In the genomic region with DNA sequence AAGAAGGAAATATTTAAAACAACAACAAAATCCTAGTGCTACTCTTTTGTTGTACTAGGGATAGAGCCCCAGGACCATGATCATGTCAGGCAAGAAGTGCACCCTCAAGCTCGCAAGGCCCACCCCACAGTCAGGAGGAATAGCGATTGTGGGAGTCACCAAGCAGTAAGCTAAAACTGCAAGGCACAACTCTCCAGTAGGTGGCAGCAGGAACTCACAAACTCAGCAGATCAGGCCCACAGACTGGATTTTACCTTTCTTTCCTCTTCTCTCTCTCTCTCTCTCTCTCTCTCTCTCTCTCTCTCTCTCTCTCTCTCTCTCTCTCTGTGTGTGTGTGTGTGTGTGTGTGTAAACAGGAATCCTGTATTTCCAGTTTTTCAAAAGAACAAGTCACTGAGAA, we compare ENCODE assay signal across 8 mouse cellular contexts. TPM values are rescaled to one million over a fixed set of nuclear protein-coding genes. Genes with fewer than 3 reads are reported as not detected.
DNase-seq lines count a peak whose midpoint lies in the region; ATAC-seq lines count a peak whose summit lies in the region.
"Had no signal": no experiment of that assay in that cellular context is flagged by ENCODE, and none has a peak within 500 bp of the region (broad histone marks: within the 10 kb centered on the region; RNA-seq: fewer than 3 reads in every experiment).

No protein-coding gene starts in this region.

- no peaks in the 10 kb centered on the region for H3K9me3 ChIP-seq in forebrain, embryonic 14.5 days (replicated peaks; ENCODE audit: control insufficient read depth, low read length)
- no peaks in the 10 kb centered on the region for H3K9me3 ChIP-seq in hindbrain, embryonic 15.5 days

- DNase-seq in Muller cell, postnatal 12 days (ENCODE audit: inconsistent ontology term), result peak; percentile 64
- peak; percentile 62 for DNase-seq in c-Kit-positive CD71-negative TER-119-negative erythroid progenitor cells, embryonic 14.5 days (ENCODE audit: low read depth)
- peak; percentile 91 for DNase-seq in forebrain, embryonic 14.5 days (ENCODE audit: low spot score)
- peak; percentile 72 to 77 for DNase-seq in layer of hippocampus, postnatal 36 days
- peak; percentile 58 for DNase-seq in skeletal muscle tissue, adult 2 months (ENCODE audit: low read depth, low spot score)

- H3K4me1 ChIP-seq in forebrain, embryonic 14.5 days (ENCODE audit: control insufficient read depth, insufficient read depth, low read length), result no peaks in the 10 kb centered on the region
- peaks cover 11% of the 10 kb centered on the region; the same call in 1 of the 2 replicates for H3K4me1 ChIP-seq in hindbrain, embryonic 15.5 days (replicated peaks)

- no peak overlapping the region for H3K27ac ChIP-seq in forebrain, embryonic 14.5 days (ENCODE audit: low read depth, low read length)
- no peak overlapping the region for H3K27ac ChIP-seq in hindbrain, embryonic 15.5 days (replicated peaks)

- H3K4me3 ChIP-seq in forebrain, embryonic 14.5 days (ENCODE audit: low read depth, low read length), result no peak overlapping the region
- no peak overlapping the region for H3K4me3 ChIP-seq in hindbrain, embryonic 15.5 days
- H3K4me3 ChIP-seq: myocyte had no signal

- no peaks in the 10 kb centered on the region for H3K36me3 ChIP-seq in forebrain, embryonic 14.5 days (ENCODE audit: control insufficient read depth, insufficient read depth, low read length)
- no peaks in the 10 kb centered on the region for H3K36me3 ChIP-seq in hindbrain, embryonic 15.5 days

- no peaks in the 10 kb centered on the region for H3K27me3 ChIP-seq in forebrain, embryonic 14.5 days (replicated peaks; ENCODE audit: control insufficient read depth, insufficient read depth, low read length)
- no peaks in the 10 kb centered on the region for H3K27me3 ChIP-seq in hindbrain, embryonic 15.5 days

- peak; percentile 54 for ATAC-seq in forebrain, embryonic 14.5 days
- ATAC-seq in hindbrain, embryonic 15.5 days (ENCODE audit: low FRiP score, low read depth), result peak; percentile 77; the same call in 1 of the 2 replicates
- ATAC-seq in megakaryocyte-erythroid progenitor cell, adult 5-6 weeks (replicated peaks; ENCODE audit: low FRiP score, low TSS enrichment, poor library complexity, severe bottlenecking), result peak; percentile 89

- no peak overlapping the region for H3K4me2 ChIP-seq in forebrain, embryonic 14.5 days (ENCODE audit: low read length)
- no peak overlapping the region for H3K4me2 ChIP-seq in hindbrain, embryonic 15.5 days

- no peak overlapping the region for H3K9ac ChIP-seq in forebrain, embryonic 14.5 days (ENCODE audit: low read length)
- H3K9ac ChIP-seq in hindbrain, embryonic 15.5 days, result no peak overlapping the region

- 2% methylated on average over 2 of the region's 2 CpGs for WGBS in forebrain, embryonic 14.5 days
- WGBS in hindbrain, embryonic 15.5 days, result 7% methylated on average over 2 of the region's 2 CpGs

RNA-seq across cellular contexts. Expression of a gene that starts 0.4 kb away (rescaled TPM):
- not detected in 2 replicates for polyA plus RNA-seq in forebrain, embryonic 14.5 days (2014; fragmentation: Nextera tagmentation; extraction: Ambion mirVana)
- polyA plus RNA-seq in hindbrain, embryonic 15.5 days (2015; fragmentation: Nextera tagmentation; extraction: Ambion mirVana), result not detected in 2 replicates
- not detected for total RNA-seq in layer of hippocampus, postnatal 36 days (2021)
- not detected in 2 replicates for total RNA-seq in megakaryocyte-erythroid progenitor cell, adult 5-6 weeks (2014; fragmentation: Nextera tagmentation)
- not detected in 2 replicates for total RNA-seq in megakaryocyte-erythroid progenitor cell, adult 5-6 weeks (2017)
- polyA plus RNA-seq: myocyte had no signal

RNA-seq across cellular contexts. Expression of a gene that starts 24.5 kb away (rescaled TPM):
- polyA plus RNA-seq in forebrain, embryonic 14.5 days (2014; fragmentation: Nextera tagmentation; extraction: Ambion mirVana), result 1.5 and 2.0 TPM in 2 replicates
- polyA plus RNA-seq in hindbrain, embryonic 15.5 days (2015; fragmentation: Nextera tagmentation; extraction: Ambion mirVana), result 23.2 and 27.1 TPM in 2 replicates
- 10 to 100 TPM; 23.3 to 25.9 TPM for total RNA-seq in layer of hippocampus, postnatal 36 days (2021)
- not detected in 2 replicates for total RNA-seq in megakaryocyte-erythroid progenitor cell, adult 5-6 weeks (2014; fragmentation: Nextera tagmentation)
- not detected in 2 replicates for total RNA-seq in megakaryocyte-erythroid progenitor cell, adult 5-6 weeks (2017)

Comparison
In these comparisons a context has a peak if more than half of its experiments do, and no peak if none do; other contexts are left out.
1. RNA of a gene that starts 24.5 kb away (total RNA-seq): 23.3 to 25.9 TPM in layer of hippocampus, postnatal 36 days; not detected in megakaryocyte-erythroid progenitor cell, adult 5-6 weeks; every median in the first group is over 10 times any median in the second.
2. Peak in every context shown above with its lines, with median percentiles within 50 percentile points of each other: DNase-seq and ATAC-seq.